Mouse (Mus musculus) left cerebral cortex, postnatal 10 days (tissue): ENCODE data around the gene Mpp2. TPM values are rescaled to one million over a fixed set of nuclear protein-coding genes. Genes with fewer than 3 reads are reported as not detected.

ENCODE experiments used
- DNase-seq, 2 experiments: peaks; one replicate each; pipeline ENCODE4 v3.0.0; 2021 to 2022; ENCODE audit warnings: low spot score in 2 of 2, mixed read lengths in 1 of 2; ENCODE audit errors: extremely low spot score in 1 of 2
- intact Hi-C: fragments of 180-260 bp; cut with DNase I; formaldehyde crosslinking; loops from one replicate; pipeline ENCODE4 v1.15.1; 2025
- total RNA-seq, 2 experiments: library from RNA; stranded (reverse); gene quantifications; 2 replicates each; pipeline ENCODE4 v1.2.3; 2021

Gene Mpp2
- total RNA-seq, result 100 to 1,000 TPM; 103 to 107 TPM

DNA sequence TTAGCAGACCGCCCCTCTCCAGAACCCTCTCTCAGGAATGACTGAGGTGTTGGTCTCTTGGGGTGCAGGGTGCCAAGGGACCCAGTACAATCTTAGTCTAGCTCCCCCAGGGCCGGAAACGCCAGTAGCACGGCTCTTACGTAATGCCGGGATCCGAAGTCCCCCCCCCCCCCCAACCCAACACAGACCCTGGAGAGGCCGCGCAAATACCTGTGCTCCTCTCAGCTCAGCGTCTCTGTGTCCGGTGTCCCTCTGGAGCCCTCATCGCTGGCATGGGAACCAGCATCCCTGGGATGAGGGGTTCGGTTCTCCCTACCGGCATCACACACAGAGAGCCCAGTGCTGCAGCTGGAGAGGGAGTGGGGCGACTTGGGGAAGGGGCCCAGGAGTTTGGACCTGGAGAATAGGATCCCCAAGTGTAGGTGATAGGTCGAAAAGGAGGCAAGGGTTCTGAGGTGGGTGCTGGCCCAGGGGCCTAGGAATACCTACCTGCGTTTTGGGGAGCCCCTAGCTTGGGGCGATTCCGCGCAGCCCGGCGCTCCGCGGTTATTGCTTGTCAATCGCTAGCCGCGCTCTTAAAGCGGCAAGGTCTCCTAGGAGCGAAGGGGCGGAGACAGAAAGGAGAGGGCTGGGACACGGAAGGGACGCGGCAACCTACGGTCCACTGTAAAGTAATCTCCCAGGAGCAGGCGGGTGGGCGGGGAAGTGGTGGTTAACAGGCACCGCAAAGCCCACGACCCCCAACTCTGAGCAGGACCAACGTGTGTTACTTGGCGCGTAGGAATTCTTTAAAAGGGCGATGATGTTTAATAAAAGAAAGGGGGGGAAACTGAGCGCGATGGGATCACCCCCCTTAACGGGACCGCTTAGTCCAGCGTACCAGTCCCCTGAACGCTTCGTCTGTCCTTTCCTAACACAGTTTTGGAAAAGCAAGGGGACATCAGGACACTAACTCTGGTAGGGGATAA is at the start of gene Mpp2:
TSS of gene Mpp2 (minus strand) at position 585 of the 968 bp plus-strand sequence.
- intact Hi-C loops, result no loop called here
- peak; percentile 60 to 83 for DNase-seq

DNA sequence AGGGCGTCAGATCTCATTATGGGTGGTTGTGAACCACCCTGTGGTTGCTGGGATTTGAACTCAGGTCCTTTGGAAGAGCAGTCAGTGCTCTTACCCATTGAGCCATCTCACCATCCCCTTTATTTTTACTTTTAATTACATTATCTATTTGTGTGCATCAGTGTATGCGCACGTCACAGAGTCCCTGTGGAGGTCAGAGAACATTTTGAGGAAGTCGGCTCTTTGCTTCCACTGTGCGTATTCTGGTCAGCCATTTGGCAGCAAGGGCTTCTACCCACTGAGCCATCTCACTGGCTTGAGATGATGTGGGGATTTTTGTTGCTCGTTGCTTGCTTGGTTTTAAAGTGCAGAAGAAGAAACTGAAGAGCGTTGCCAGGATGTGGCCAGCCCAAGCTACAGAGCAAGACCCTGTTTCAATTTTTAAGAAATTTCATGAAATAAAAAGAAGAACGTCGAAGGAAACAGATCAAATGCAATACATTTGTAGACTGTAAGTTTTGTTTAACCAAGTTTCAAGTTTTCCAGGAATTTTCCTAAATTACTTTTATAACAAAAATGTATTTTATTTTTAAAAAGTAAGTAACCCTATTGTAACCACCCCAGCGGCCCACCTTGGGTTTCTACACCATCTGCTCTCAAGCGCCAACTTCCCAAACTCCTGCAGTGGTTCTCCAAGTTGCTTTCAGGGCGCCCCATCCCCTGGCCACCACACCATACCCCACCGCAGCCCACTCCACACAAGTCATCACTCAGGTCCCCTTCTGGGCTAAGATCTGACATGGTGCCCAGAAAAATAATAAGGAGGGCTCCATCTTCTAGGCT is 49.5 kb upstream of the Mpp2 start:
- DNase-seq, result no peak

DNA sequence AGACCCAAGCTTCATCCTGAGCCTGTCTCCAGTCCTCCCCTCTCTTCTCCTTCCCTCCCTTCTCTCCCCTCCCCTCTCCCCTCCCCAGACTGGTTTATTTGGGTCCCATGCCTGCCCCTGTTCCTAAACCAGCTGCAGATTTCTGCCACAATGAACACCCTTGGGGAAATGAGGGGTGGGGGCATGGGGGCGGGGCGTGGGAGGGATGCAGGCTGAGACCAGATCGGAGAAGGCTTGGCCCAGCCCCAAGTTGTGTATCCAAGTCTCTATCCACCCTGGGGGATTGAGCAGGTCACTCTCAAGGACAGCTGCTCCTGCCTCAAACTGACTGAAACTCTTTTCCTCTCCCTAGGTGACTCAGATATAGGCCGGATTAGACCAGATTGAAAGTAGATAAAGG is 46.2 kb upstream of the Mpp2 start:
- DNase-seq, result no peak
- intact Hi-C loops, result no loop called here

More for the DNA sequence above, 49.5 kb upstream of the Mpp2 start:
- intact Hi-C loops, result loop anchor here (1.0 to 5.0 kb wide), 3 partner anchors 36 to 151 kb away; partner anchors contain the start of gene Dusp3

DNA sequence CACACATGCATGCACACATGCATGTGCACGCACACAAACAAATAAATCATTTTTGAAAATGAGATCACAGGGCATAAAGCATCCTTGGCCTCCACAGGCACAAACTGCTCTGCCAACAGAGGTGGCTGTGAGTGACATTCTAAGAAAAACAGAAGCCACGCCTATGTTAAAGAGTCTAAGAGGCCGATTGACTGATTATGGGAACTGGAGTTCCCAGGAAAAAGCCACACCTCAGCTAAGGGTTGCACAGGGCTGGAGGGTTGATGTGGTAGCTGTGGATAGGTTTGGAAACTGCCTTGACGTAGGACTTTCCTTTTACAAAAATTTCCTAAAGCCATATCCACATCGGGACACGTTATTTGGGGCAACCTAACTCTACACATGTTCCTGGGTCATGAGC is 29.1 kb upstream of the Mpp2 start:
- no peak for DNase-seq
- intact Hi-C loops, result no loop called here

DNA sequence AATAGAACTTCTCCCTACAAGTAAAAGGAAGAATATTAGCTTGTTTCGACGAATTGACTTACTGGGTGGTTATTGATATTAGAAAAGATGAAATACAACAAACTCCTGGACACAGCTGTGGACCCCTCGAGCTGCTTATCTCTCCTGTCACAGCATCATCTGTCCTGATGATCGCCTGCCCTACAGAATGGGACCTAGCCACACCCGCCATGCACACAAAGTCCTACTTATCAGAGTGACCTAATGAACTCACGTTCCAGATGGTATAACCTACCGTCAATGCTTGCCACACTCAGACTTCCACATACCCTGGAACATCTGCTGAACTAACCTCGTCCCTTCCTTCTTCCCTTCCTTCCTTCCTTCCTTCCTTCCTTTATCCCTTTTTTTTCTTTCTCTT is 27.9 kb upstream of the Mpp2 start:
- DNase-seq, result no peak
- intact Hi-C loops, result no loop called here

DNA sequence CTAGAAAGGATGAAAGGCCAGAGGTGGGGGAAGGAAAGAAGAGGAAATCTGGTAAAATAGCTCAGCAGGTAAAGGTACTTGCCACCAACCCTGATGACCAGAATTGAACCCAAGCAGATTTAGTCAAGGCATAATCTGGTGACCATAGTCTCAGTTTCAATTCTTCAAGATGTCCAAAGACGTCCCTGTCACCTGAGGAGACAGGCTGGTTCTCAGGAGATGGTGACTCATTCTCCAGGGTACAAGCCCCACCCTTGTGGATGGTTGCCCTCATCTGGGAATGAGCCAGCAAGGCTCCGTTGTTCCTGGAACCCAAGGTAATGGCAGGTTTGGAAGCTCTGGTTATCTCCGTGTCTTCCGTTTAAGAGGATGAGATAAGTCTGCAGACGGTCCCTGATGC is 23.3 kb upstream of the Mpp2 start:
- no peak for DNase-seq

DNA sequence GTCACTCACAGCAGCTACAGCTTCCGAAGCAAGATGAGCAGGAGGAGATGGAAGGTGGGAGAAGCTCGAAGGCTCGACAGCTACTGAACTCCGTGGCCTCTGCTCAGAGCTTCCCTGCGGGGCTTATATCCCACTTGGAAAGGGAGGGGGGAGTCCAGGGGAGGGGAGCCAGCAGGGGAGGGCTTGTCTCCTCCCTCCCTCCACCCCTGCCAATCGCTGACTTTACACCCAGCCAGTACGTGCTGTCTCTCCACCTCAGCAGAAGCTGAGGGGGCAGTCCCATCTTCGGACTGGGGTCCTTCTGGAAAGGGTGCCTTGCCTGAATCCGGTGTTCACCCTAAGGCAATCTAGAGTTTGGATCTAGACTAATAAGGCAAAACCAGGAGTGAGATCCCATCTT is 19.4 kb upstream of the Mpp2 start, which contains the start of gene Pyy:
TSS of gene Pyy (minus strand) at position 101 of the 400 bp plus-strand sequence.
- intact Hi-C loops, result loop anchor here (5.0 kb wide), 1 partner anchor 160 kb away; the partner anchor contains the start of gene Asb16

More for the DNA sequence above, 23.3 kb upstream of the Mpp2 start:
- intact Hi-C loops, result no loop called here

DNA sequence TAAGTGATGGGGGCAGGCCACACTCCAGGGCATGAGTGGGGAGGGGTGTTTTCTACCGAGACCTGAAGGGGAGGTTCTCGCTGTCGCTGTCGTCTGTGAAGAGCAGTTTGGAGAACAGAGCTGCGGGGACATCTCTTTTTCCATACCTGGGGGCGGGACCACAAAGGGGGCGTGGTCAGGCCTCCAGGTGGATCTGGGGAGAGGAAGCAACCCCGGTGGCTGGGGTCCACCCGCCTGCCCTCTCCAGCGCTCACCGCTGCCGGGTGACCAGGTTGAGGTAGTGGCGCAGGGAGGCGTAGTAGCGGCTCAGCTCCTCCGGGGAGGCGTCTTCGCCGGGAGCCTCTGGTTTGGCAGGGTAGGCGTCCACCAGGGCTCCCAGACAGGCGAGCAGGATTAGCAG is 18.6 kb upstream of the Mpp2 start:
- no peak for DNase-seq
- intact Hi-C loops, result loop anchor here (5.0 kb wide), 1 partner anchor 160 kb away; the partner anchor contains the start of gene Asb16

More for the DNA sequence above, 19.4 kb upstream of the Mpp2 start, which contains the start of gene Pyy:
- no peak for DNase-seq

DNA sequence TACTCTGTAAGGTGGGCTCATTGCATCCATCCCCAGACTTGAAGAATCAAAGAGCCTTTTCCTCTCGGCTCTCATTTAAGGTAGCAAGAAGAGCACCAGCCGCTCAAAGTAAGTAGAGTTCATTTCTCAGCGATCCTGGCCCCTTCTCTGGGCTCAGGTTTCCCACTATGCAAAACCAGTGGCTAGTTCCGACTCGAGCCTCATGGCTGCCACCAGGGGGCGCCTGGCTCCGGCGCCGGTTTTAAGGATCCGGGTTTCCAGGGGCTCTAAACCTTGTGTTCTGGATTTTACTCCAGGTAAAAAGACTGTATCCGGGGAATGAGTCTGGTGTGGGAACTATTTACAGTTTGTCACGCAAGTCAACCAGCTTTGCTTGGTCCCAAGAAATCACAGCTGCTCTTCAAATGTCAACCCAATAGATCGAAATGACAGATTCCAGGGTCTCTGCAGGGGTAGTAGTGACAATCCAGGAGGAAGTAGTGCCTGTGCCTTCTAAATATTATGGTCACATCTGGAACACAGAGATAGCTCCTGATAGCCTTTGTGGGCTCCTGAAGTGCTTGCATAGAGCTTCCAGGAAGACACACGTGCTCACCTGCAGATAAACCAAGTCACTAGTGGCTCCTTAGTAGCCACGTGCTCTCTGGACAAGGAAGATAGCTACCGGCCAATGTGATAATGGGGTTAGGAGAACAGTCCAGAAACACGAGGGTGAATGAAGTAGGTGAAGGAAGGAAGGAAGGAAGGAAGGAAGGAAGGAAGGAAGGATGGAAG is 14.4 kb upstream of the Mpp2 start:
- peak; percentile 42 to 66 for DNase-seq
- intact Hi-C loops, result loop anchor here (1.0 kb wide), 1 partner anchor 36 kb away; no protein-coding TSS in a partner anchor

DNA sequence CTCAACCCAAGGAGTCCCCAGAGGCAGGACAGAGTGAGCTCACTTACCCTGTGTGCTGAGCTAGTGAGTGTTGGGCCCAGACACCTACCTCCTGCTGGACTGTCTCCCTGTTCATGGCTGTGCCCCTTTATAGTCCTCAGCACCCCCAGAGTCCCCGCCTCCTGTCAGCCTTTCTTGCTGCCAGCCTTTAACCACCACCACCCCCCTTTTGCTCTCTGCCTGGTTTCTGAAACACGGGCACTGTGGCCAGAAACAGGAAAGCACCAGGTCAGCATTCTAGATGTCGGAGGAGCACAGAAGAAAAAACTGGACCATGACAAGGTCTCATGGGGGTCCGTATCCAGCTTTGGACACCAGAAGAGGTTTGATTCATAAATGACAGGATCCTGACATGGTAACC is 12.9 kb upstream of the Mpp2 start, which contains the start of gene Ppy:
TSS of gene Ppy (minus strand) at position 101 of the 400 bp plus-strand sequence.
- intact Hi-C loops, result no loop called here
- no peak for DNase-seq

DNA sequence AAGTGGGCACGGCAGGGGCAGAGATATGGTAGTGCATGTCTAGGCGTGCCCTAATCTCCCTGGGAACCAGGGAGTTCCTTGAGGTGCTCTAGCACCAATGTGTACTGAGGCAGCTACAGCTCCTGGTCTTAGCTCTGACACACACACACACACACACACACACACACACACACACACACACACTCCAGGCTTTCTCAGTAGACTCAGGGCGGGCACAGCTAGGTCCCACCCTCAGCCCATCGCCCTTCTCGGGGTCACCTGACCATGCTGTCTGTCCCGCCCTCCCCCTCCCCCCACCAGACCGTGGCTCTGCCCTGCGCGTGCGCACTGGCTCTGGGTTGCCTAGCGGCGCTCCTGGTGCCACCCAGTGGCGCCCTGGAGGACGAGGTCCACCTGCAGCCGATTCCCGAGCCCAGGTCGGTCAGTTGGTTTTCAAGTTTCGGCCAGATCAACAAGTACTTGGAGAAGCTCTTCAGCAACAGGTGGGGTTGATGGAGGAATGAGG is 8.6 kb upstream of the Mpp2 start:
- intact Hi-C loops, result loop anchor here (5.0 kb wide), 1 partner anchor 35 kb away; no protein-coding TSS in a partner anchor
- DNase-seq, result peak in 1 of 2 experiments; percentile 88

DNA sequence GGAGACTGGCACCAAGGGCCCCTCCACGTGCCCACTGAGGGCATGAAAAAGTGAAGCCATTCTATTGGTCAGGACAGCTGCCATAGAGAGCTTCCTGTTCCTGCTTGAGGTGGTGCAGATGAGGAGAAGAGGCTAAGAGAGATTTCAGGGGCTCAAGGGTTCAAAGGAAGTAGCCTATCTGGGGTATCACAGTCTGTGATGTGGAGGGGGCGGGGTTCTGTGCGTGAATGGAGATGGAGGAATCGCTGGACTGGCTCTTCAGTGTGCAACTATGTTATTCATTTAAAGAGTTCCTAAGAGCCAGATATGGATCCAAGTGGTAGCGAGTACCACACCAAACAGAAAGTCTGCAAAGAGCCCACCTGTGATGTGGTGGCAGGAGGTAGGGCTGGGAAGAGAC is 8.1 kb upstream of the Mpp2 start:
- intact Hi-C loops, result loop anchor here (5.0 kb wide), 1 partner anchor 34 kb away; no protein-coding TSS in a partner anchor
- no peak for DNase-seq

DNA sequence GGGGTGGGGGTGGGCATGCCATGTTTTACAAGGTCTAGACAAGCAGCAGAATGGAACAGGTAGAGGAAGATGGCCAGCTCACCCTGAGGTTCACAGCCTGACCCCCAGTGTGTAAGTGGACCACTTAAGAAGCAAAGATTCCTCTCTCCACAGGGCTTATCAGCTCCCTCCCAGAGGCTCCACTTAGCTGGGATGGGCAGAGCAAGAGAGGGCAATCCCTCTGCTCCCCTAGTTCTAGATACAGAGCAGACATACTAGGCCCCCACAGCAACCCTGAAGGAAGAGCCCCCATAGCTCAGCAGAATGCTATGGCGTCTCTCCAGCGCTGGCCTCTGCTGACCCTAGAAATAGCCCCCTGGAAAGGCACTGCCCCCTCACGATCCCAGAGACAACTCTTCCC is 7.4 kb upstream of the Mpp2 start:
- no peak for DNase-seq
- intact Hi-C loops, result loop anchor here (5.0 kb wide), 1 partner anchor 33 kb away; no protein-coding TSS in a partner anchor

DNA sequence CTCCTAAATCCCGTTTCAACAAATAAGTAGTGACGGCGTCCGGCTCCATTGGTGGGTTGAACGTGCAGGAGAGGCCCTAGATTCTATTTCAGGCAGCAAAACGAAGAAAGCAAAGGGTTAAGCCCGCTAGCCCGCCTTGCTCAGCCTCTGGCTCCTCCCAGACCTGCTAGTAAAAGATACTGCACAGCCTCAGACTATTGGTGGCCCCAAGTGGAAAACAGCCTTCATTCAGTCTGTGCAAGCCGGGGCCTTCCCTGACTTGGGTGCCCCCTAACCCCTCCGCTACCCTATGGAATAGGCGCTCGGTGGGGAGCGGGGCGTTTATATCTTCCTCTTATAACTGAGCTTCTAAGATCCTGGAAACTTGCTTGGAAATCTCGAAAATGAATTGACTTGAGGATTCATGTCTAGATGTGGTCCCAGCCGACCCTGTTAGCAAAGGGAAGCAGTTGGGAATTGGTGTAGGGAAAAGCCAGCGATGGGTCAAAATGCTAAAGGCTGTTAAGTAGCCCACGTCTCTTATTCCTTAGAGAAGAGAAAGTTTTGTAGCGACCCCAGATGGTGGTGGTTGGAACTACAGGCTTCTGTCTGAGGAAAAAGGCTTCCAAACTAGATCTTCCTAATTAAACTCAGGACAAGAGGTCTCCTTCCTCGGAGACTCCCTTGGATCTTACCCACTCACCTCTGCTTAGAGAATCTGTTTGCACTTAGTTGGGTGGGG is 933 bp upstream of the Mpp2 start:
- intact Hi-C loops, result no loop called here
- DNase-seq, result peak; percentile 62 to 71

DNA sequence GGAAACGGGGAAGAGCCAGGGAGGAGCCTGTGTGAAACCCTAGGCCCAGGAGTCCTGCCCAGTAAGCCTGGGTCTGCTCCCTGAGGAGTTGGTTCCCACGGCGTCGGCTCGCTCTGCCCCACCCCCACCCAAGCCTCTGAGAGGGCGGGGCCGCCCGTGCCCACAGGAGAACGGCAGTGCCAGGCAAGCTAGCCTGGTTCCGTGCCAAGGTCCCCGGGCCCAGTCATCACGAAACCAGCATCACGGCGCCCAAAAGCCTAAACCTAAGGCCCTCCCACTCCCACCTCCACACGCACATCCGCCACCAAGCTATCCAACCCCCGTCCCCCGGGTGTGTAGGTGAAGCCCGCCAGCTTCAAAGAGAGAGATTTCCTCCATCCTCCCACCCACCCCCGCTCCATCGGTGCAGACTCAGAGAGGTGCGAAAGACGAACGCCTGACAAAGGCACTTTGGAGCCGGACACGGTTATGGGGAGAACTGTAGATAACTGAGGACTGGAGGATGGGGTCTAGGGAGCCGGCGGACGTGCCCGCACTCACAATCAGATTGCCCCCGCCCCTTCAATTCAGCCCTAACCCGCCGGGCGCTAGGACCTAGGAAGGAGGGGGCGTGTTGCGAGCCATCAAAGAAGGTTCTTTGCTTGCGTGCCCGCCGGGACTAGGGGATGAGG is 1.1 kb downstream of the Mpp2 start:
- DNase-seq, result peak; percentile 82 to 89
- intact Hi-C loops, result no loop called here

DNA sequence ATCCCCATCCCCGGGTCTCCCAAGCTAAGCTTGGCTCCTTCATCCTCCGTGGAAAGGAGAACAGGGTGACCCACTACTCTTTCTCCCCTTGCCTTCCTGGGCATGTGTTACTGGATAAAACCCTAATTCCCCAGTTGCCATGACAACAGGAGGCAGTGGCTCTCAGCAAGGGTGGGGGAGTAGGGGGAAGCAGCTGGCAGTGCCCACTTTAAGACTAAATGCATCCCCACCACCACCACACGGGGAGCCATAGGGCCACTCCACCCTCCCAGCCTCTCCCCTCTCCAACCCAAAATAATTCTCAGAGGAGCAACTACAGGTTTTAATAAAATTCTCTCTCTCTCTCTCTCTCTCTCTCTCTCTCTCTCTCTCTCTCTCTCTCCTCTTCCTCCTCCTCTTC is 2.0 kb downstream of the Mpp2 start:
- intact Hi-C loops, result no loop called here

DNA sequence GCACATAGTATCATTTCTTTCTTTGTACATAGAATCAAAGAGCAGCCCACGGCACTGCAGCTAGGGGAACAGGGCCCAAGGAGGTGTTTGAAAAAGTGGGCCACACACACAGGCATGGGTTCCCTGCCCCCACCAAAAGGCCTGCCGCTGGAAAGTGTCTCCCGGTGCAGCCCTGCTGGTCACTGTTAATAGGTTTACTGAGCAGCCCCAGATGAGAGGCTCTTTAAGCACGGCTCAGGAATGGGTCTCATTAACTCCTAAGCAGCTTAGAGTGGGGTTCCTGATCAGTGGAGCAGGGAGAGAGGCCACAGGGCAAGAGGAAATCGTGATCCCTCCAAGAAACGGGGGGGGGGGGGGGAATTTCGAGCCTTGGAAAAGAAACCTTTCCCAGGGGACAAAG is 4.2 kb downstream of the Mpp2 start:
- intact Hi-C loops, result no loop called here
- no peak for DNase-seq

More for the DNA sequence above, 2.0 kb downstream of the Mpp2 start:
- DNase-seq, result peak; percentile 80 to 84
